Mouse (Mus musculus): ENCODE data around the gene Timp1.

- no peak for TF ChIP-seq POLR2A (IDR thresholded peaks at IDR 0.05; ENCODE audit: borderline replicate concordance, control insufficient read depth, low read depth, low read length)
- no peak for TF ChIP-seq CTCF (IDR thresholded peaks at IDR 0.05; ENCODE audit: control insufficient read depth, insufficient read depth, low read length)
Observed at GRCm38 (mm10) chrX:20920249-20920843, 50.4 kb downstream of the Timp1 start.
